Mouse (Mus musculus) thymus, adult 2 months (tissue): Measurements from ENCODE around the gene Rpl34. TPM values are rescaled to one million over a fixed set of nuclear protein-coding genes. Genes with fewer than 3 reads are reported as not detected.

Experiments used
- DNase-seq: peaks from one replicate; pipeline ENCODE4 v3.0.0; 2021
- H3K27ac ChIP-seq: fragments of 200-500 bp; 2 replicates; pipeline ENCODE4 v1.5.1; 2012; ENCODE audit warnings: low read length, control low read depth; ENCODE audit not compliant: control insufficient read depth, insufficient read depth
- H3K27me3 ChIP-seq: fragments of 200-500 bp; 2 replicates; pipeline ENCODE4 v1.6.1; 2012; ENCODE audit warnings: mild to moderate bottlenecking, low read length, moderate library complexity, mixed read lengths; ENCODE audit not compliant: control insufficient read depth, insufficient read depth
- H3K36me3 ChIP-seq: fragments of 200-500 bp; 2 replicates; pipeline ENCODE4 v1.6.1; 2012; ENCODE audit warnings: mild to moderate bottlenecking, low read length, moderate library complexity; ENCODE audit not compliant: control insufficient read depth, insufficient read depth
- H3K4me1 ChIP-seq: fragments of 200-500 bp; replicated peaks from 2 replicates; pipeline ENCODE4 v1.6.1; 2012; ENCODE audit warnings: low read length; ENCODE audit not compliant: control insufficient read depth, insufficient read depth
- H3K4me3 ChIP-seq: fragments of 200-500 bp; 2 replicates; pipeline ENCODE4 v1.5.1; 2012; ENCODE audit warnings: mild to moderate bottlenecking, low read length, control low read depth, moderate library complexity; ENCODE audit not compliant: control insufficient read depth, insufficient read depth
- CTCF ChIP-seq: fragments of 200-500 bp; IDR thresholded peaks from 2 replicates; pipeline ENCODE4 v1.5.1; 2012; ENCODE audit warnings: mild to moderate bottlenecking, control low read depth, low read length, moderate library complexity, borderline replicate concordance; ENCODE audit not compliant: control insufficient read depth, poor library complexity, insufficient read depth; ENCODE audit errors: extremely low read depth
- POLR2A ChIP-seq: fragments of 200-500 bp; IDR thresholded peaks from 2 replicates; pipeline ENCODE4 v1.6.1; 2012; ENCODE audit warnings: mild to moderate bottlenecking, low read length, control low read depth, moderate library complexity; ENCODE audit not compliant: control insufficient read depth, poor library complexity, insufficient read depth; ENCODE audit errors: extremely low read depth
- WGBS: fragments of 180-500 bp; shearing (Covaris S2); methylation state at CpG from one replicate; pipeline ENCODE4 v1.1.7; 2018; 5-methylcytosine and 5-hydroxymethylcytosine counted together
- polyA plus RNA-seq: library from polyadenylated mRNA; depleted of rRNA; stranded (reverse); fragments of >200 nt; gene quantifications from 2 replicates; pipeline ENCODE4 v1.2.3, GENCODE M21; 2012; rRNA removed

The Rpl34 gene
- polyA plus RNA-seq = 1,694 and 2,577 TPM in 2 replicates

DNA sequence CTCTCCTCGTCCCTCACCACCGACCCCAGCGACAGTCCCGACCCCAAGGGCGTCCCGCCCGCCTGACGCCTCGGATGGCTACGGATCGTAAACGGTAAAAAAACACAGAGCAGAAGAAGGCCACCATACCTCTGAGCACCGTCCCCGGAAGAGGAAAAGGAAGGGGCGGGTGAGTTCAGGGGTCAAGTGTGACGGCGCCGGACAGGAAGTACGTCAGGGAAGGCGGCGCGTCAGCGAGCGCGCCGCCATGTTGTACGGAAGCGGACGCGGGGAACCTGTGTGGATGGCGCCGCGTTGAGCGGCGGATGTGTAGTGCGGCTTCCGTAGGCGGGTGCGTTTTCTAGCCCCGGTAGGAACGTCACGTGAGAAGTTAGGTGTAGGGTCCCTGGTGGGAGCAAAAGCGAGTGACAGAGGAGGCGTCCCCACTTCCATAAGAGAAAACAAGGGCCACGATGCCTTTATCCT lies at the start of gene Rpl34:
Gene Rpl34 (minus strand): TSS at position 210 of the 465 bp plus-strand sequence.
- H3K36me3 ChIP-seq = peaks cover 35% of the 10 kb centered on the region
- peaks cover 2% of the 10 kb centered on the region for H3K4me1 ChIP-seq
- under 1% methylated on average over 45 of the region's 45 CpGs for WGBS
- DNase-seq = peak; percentile 91
- H3K27ac ChIP-seq = peak within 1 kb of the TSS; percentile 29
- peak within 1 kb of the TSS; percentile 68 for H3K4me3 ChIP-seq
- peak; percentile 94 for TF ChIP-seq POLR2A
- peak; percentile 30; the same call in 1 of the 2 replicates for TF ChIP-seq CTCF
- H3K27me3 ChIP-seq = no peaks in the 10 kb centered on the region

- Histone ChIP-seq H3K4me1 (peaks cover 5% of the 10 kb centered on the region), H3K27me3 (no peaks in the 10 kb centered on the region), H3K36me3 (no peaks in the 10 kb centered on the region), H3K4me3 (no peak overlapping the region), H3K27ac (no peak overlapping the region)
- 89% methylated on average over 3 of the region's 3 CpGs for WGBS
- TF ChIP-seq POLR2A (no peak), CTCF (no peak)
- DNase-seq = no peak
These were observed 38.0 kb upstream of the Rpl34 start for GRCm38 (mm10) chr3:130768172-130768571.

GRCm38 (mm10) chr3:130764091-130764490 lies 33.9 kb upstream of the Rpl34 start:
- 78% methylated on average over 5 of the region's 5 CpGs for WGBS
- H3K4me1 ChIP-seq = peaks cover 7% of the 10 kb centered on the region
- H3K27ac ChIP-seq = no peak overlapping the region
- H3K36me3 ChIP-seq = no peaks in the 10 kb centered on the region
- no peak for DNase-seq
- H3K4me3 ChIP-seq = no peak overlapping the region
- TF ChIP-seq CTCF (no peak), POLR2A (no peak)
- H3K27me3 ChIP-seq = no peaks in the 10 kb centered on the region

GRCm38 (mm10) chr3:130760711-130761435 lies 30.7 kb upstream of the Rpl34 start:
- Histone ChIP-seq H3K4me1 (peaks cover 7% of the 10 kb centered on the region), H3K27ac (no peak overlapping the region), H3K36me3 (no peaks in the 10 kb centered on the region), H3K4me3 (no peak overlapping the region), H3K27me3 (no peaks in the 10 kb centered on the region)
- 24% methylated on average over 24 of the region's 24 CpGs for WGBS
- DNase-seq = peak; percentile 82
- no peak for TF ChIP-seq CTCF
- TF ChIP-seq POLR2A = no peak

DNA sequence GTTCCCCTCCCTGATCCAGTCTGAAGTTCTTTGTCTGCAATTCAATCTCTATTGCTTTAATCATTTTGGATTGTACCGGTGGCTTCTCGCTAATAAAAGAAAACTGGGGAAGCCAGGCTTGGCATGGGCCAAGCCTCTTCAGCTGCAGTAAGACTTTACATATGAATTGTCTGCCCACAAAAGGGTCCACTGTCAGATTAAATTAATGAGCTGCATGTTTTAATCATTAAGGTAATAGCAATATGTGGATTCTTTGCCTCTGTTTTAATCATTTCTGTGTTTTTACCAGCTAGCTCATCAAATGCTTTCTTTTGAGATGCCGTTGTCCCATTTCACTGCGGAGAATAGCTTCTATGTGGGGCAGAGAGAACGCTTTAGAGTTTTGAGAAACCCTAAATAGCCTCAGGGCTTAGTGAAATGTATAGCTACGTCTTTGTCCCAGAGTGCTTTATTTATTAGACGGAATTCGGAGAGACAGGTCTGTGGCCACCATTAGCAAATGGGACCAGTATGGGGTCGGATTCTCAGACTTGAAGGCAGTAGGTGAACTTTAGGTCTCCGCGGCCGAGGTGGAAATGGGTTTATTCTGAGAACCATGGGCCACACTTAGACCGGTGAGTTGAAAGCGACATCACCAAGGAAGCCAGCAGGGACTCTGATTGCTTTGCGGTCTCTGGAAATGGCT lies 28.1 kb upstream of the Rpl34 start:
- WGBS = 89% methylated on average over 15 of the region's 15 CpGs
- DNase-seq = no peak

DNA sequence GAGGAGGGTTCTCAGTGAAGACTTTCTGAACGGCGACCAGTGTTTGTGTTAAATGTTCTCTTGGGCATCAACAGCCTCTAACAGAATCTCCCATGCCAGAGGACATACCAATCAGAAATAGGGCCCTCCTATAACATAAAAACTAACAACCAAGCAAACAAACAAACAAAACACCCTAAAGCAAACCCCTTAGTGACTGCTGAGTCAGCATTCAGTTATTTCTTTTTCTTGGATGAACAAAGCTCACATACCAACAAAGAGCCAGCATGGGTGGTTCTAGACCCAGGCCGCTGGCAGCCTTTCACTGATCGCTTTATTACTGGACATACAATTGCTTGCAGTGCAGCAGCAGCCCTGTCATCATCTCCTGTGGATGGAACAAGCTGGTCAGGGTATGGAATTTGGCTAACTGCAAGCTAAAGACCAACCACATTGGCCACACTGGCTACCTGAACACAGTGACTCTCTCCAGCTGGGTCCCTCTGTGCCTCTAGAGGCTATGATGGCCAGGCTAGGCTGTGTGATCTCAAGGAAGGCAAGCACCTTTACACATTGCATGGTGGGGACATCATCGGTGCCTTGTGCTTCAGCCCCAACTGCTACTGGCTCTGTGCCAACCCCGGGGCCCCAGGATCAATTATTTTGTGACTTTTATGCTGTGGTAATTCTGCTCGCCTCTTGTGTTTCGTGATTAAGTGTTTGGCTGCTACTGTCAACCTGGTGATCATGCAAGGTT lies 27.1 kb upstream of the Rpl34 start:
- DNase-seq = no peak
- Histone ChIP-seq H3K4me3 (no peak overlapping the region), H3K27ac (no peak overlapping the region), H3K36me3 (no peaks in the 10 kb centered on the region), H3K27me3 (no peaks in the 10 kb centered on the region), H3K4me1 (peaks cover 4% of the 10 kb centered on the region; the same call in 1 of the 2 replicates)
- WGBS = 94% methylated on average over 8 of the region's 8 CpGs
- TF ChIP-seq POLR2A (no peak), CTCF (no peak)

More for the DNA sequence above, 28.1 kb upstream of the Rpl34 start:
- Histone ChIP-seq H3K4me1 (peaks cover 4% of the 10 kb centered on the region; the same call in 1 of the 2 replicates), H3K27me3 (no peaks in the 10 kb centered on the region), H3K27ac (no peak overlapping the region), H3K4me3 (no peak overlapping the region), H3K36me3 (no peaks in the 10 kb centered on the region)
- no peak for TF ChIP-seq CTCF
- no peak for TF ChIP-seq POLR2A
